ENCODE assay signal across 8 mouse cellular contexts in the genomic region with DNA sequence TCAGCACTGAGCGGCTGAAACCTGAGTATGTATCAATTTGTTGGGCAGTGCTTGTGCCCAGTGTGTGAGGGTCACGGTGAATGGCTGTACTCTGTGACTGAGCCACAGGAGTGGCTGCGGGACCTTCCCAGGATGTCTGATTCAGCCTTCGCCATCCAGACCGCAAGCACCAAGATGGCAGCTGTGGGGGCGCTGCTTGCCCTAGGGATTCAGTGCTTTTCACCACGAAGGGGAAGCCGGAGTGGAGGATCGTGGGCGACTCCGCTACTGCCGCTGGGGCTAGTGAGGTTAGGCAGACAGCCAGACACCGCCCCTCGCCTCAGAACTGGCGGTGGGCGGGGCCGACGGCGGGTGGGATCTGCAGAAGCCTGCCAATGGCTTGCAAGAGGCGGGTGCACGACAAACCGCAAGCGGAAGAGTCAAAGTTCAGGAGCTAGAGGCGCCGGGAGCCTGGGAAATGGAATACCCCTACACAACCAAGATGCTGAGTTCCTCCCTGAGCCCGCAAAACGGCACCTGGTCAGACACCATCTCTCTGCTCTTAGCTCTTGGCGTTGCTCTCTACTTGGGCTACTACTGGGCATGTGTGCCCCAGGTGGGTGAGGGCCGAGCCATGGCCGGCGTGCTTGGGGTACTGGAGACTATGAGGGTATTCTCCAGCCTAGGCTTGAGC. TPM values are rescaled to one million over a fixed set of nuclear protein-coding genes. Genes with fewer than 3 reads are reported as not detected.
DNase-seq lines count a peak whose midpoint lies in the region; ATAC-seq and TF ChIP-seq lines count a peak whose summit lies in the region.

No protein-coding gene starts in this region.

- H3K4me3 ChIP-seq in erythroblast, embryonic 14.5 days (replicated peaks) = peak overlapping the region; percentile 82
- peak overlapping the region; percentile 55 for H3K4me3 ChIP-seq in heart, embryonic 12.5 days
- peak overlapping the region; percentile 70 for H3K4me3 ChIP-seq in kidney, embryonic 16.5 days (ENCODE audit: low read length)
- H3K4me3 ChIP-seq in liver, adult 2 months (ENCODE audit: insufficient read depth, low read depth, low read length) = peak overlapping the region; percentile 77

- H3K4me2 ChIP-seq in heart, embryonic 12.5 days = peak overlapping the region; percentile 74
- H3K4me2 ChIP-seq in kidney, embryonic 16.5 days (replicated peaks; ENCODE audit: low read depth, low read length) = peak overlapping the region; percentile 92

- peak overlapping the region; percentile 34; the same call in 1 of the 2 replicates for H3K27ac ChIP-seq in heart, embryonic 12.5 days (ENCODE audit: poor library complexity, severe bottlenecking)
- H3K27ac ChIP-seq in kidney, embryonic 16.5 days (ENCODE audit: low read length) = peak overlapping the region; percentile 88
- H3K27ac ChIP-seq in liver, adult 2 months (replicated peaks; ENCODE audit: insufficient read depth, low read depth, low read length) = peak overlapping the region; percentile 75

- TF ChIP-seq POLR2A in liver, adult 2 months (IDR thresholded peaks at IDR 0.05; ENCODE audit: extremely low read depth, insufficient read depth, low read length) = peak; percentile 70

- H3K27me3 ChIP-seq in erythroblast, embryonic 14.5 days (ENCODE audit: control insufficient read depth) = peaks cover 33% of the 10 kb centered on the region
- peaks cover 9% of the 10 kb centered on the region; the same call in 1 of the 2 replicates for H3K27me3 ChIP-seq in heart, embryonic 12.5 days (replicated peaks)
- no peaks in the 10 kb centered on the region for H3K27me3 ChIP-seq in kidney, embryonic 16.5 days (ENCODE audit: insufficient read depth, low read length)
- no peaks in the 10 kb centered on the region for H3K27me3 ChIP-seq in liver, adult 2 months (ENCODE audit: control insufficient read depth, insufficient read depth, low read length)

- peak; percentile 92 for ATAC-seq in heart, embryonic 12.5 days (ENCODE audit: insufficient number of reproducible peaks, low FRiP score)
- peak; percentile 91 for ATAC-seq in kidney, embryonic 16.5 days (ENCODE audit: low FRiP score, low TSS enrichment)
- ATAC-seq in monocyte, adult 5-6 weeks (replicated peaks; ENCODE audit: insufficient number of reproducible peaks, low FRiP score, low TSS enrichment, poor library complexity, severe bottlenecking) = peak; percentile 84

- peaks cover 29% of the 10 kb centered on the region for H3K4me1 ChIP-seq in erythroblast, embryonic 14.5 days (ENCODE audit: control insufficient read depth)
- H3K4me1 ChIP-seq in heart, embryonic 12.5 days (replicated peaks) = peaks cover 14% of the 10 kb centered on the region
- peaks cover 28% of the 10 kb centered on the region for H3K4me1 ChIP-seq in kidney, embryonic 16.5 days (ENCODE audit: insufficient read depth, low read length)
- peaks cover 23% of the 10 kb centered on the region for H3K4me1 ChIP-seq in liver, adult 2 months (ENCODE audit: control insufficient read depth, insufficient read depth, low read length)

- no peak for TF ChIP-seq CTCF in liver, adult 2 months (IDR thresholded peaks at IDR 0.05; ENCODE audit: low read depth, low read length)

- WGBS in heart, embryonic 12.5 days = under 1% methylated on average over 31 of the region's 31 CpGs
- WGBS in kidney, embryonic 16.5 days = under 1% methylated on average over 31 of the region's 31 CpGs
- WGBS in liver, adult 2 months = under 1% methylated on average over 31 of the region's 31 CpGs

- no peaks in the 10 kb centered on the region; the same call in 1 of the 2 replicates for H3K79me2 ChIP-seq in liver, adult 2 months (ENCODE audit: control insufficient read depth, insufficient read depth, low read length)

- DNase-seq in CD4-positive, CD25-positive, alpha-beta regulatory T cell, adult 2 months (ENCODE audit: low read depth, low spot score) = peak; percentile 94
- DNase-seq in brain, embryonic 18.5 days (ENCODE audit: low read depth, low spot score) = peak; percentile 68
- DNase-seq in liver, adult 2 months (ENCODE audit: extremely low read depth, low read depth, low spot score) = peak; percentile 84
- DNase-seq in spleen, postnatal 4 days (ENCODE audit: low spot score in 2 of 2) = peak; percentile 89 to 92

- peak overlapping the region; percentile 74 for H3K9ac ChIP-seq in heart, embryonic 12.5 days
- H3K9ac ChIP-seq in kidney, embryonic 16.5 days (replicated peaks; ENCODE audit: low read length) = peak overlapping the region; percentile 77
- H3K9ac ChIP-seq in liver, adult 2 months (ENCODE audit: low read depth, low read length) = peak overlapping the region; percentile 80

- H3K9me3 ChIP-seq in erythroblast, embryonic 14.5 days (ENCODE audit: control insufficient read depth, low read length) = no peaks in the 10 kb centered on the region
- H3K9me3 ChIP-seq in heart, embryonic 12.5 days (replicated peaks) = no peaks in the 10 kb centered on the region
- no peaks in the 10 kb centered on the region for H3K9me3 ChIP-seq in kidney, embryonic 16.5 days (ENCODE audit: low read length)

- H3K36me3 ChIP-seq in erythroblast, embryonic 14.5 days (ENCODE audit: control insufficient read depth) = peaks cover 32% of the 10 kb centered on the region
- H3K36me3 ChIP-seq in heart, embryonic 12.5 days = peaks cover 32% of the 10 kb centered on the region
- H3K36me3 ChIP-seq in kidney, embryonic 16.5 days (ENCODE audit: insufficient read depth, low read length) = peaks cover 30% of the 10 kb centered on the region
- peaks cover 14% of the 10 kb centered on the region for H3K36me3 ChIP-seq in liver, adult 2 months (ENCODE audit: control insufficient read depth, insufficient read depth, low read length)

RNA-seq across cellular contexts. Expression of gene Cgref1, which starts 4.4 kb away (rescaled TPM):
- not detected in 2 replicates for polyA plus RNA-seq in erythroblast, embryonic 14.5 days (2012)
- polyA plus RNA-seq in heart, embryonic 12.5 days (2016; fragmentation: Nextera tagmentation; extraction: Ambion mirVana) = 4.9 and 5.2 TPM in 2 replicates
- 17.9 and 20.3 TPM in 2 replicates for polyA plus RNA-seq in kidney, embryonic 16.5 days (2015; fragmentation: Nextera tagmentation; extraction: Ambion mirVana)
- total RNA-seq in liver, adult 2 months (2014; rRNA removed) = 0.60 and 0.74 TPM in 2 replicates
- polyA plus RNA-seq in liver, adult 2 months (2012; rRNA removed) = 0.28 and 0.34 TPM in 2 replicates
- total RNA-seq in monocyte, adult 5-6 weeks (2017) = not detected in 3 replicates

RNA-seq across cellular contexts. Expression of gene Preb, which starts 10.4 kb away (rescaled TPM):
- 4.6 and 5.1 TPM in 2 replicates for polyA plus RNA-seq in erythroblast, embryonic 14.5 days (2012)
- polyA plus RNA-seq in heart, embryonic 12.5 days (2016; fragmentation: Nextera tagmentation; extraction: Ambion mirVana) = 86.0 and 89.0 TPM in 2 replicates
- polyA plus RNA-seq in kidney, embryonic 16.5 days (2015; fragmentation: Nextera tagmentation; extraction: Ambion mirVana) = 172 TPM in 2 replicates
- total RNA-seq in liver, adult 2 months (2014; rRNA removed) = 62.0 and 91.0 TPM in 2 replicates
- 279 and 433 TPM in 2 replicates for polyA plus RNA-seq in liver, adult 2 months (2012; rRNA removed)
- 117 to 146 TPM (median 144 TPM) in 3 replicates for total RNA-seq in monocyte, adult 5-6 weeks (2017)

RNA-seq across cellular contexts. Expression of gene Tcf23, which starts 18.7 kb away (rescaled TPM):
- not detected in 2 replicates for polyA plus RNA-seq in erythroblast, embryonic 14.5 days (2012)
- 0.18 and 0.22 TPM in 2 replicates for polyA plus RNA-seq in heart, embryonic 12.5 days (2016; fragmentation: Nextera tagmentation; extraction: Ambion mirVana)
- 1.9 and 2.2 TPM in 2 replicates for polyA plus RNA-seq in kidney, embryonic 16.5 days (2015; fragmentation: Nextera tagmentation; extraction: Ambion mirVana)
- under 0.01 and 0.07 TPM in 2 replicates for total RNA-seq in liver, adult 2 months (2014; rRNA removed)
- polyA plus RNA-seq in liver, adult 2 months (2012; rRNA removed) = 0.06 TPM in 1 of 2 replicates, not detected in the other
- total RNA-seq in monocyte, adult 5-6 weeks (2017) = 0.10 TPM in 1 of 3 replicates, not detected in the others

RNA-seq across cellular contexts. Expression of gene Khk, which starts 28.6 kb away (rescaled TPM):
- 1.8 and 2.6 TPM in 2 replicates for polyA plus RNA-seq in erythroblast, embryonic 14.5 days (2012)
- 6.5 and 8.1 TPM in 2 replicates for polyA plus RNA-seq in heart, embryonic 12.5 days (2016; fragmentation: Nextera tagmentation; extraction: Ambion mirVana)
- polyA plus RNA-seq in kidney, embryonic 16.5 days (2015; fragmentation: Nextera tagmentation; extraction: Ambion mirVana) = 38.8 and 41.4 TPM in 2 replicates
- total RNA-seq in liver, adult 2 months (2014; rRNA removed) = 288 and 405 TPM in 2 replicates
- polyA plus RNA-seq in liver, adult 2 months (2012; rRNA removed) = 650 and 735 TPM in 2 replicates
- total RNA-seq in monocyte, adult 5-6 weeks (2017) = 26.4 to 32.2 TPM (median 29.8 TPM) in 3 replicates

RNA-seq across cellular contexts. Expression of gene Emilin1, which starts 36.6 kb away (rescaled TPM):
- polyA plus RNA-seq in erythroblast, embryonic 14.5 days (2012) = 0.50 and 0.81 TPM in 2 replicates
- 179 and 187 TPM in 2 replicates for polyA plus RNA-seq in heart, embryonic 12.5 days (2016; fragmentation: Nextera tagmentation; extraction: Ambion mirVana)
- 335 and 366 TPM in 2 replicates for polyA plus RNA-seq in kidney, embryonic 16.5 days (2015; fragmentation: Nextera tagmentation; extraction: Ambion mirVana)
- 17.6 and 17.8 TPM in 2 replicates for total RNA-seq in liver, adult 2 months (2014; rRNA removed)
- polyA plus RNA-seq in liver, adult 2 months (2012; rRNA removed) = 27.8 and 31.5 TPM in 2 replicates
- 15.1 to 25.3 TPM (median 22.0 TPM) in 3 replicates for total RNA-seq in monocyte, adult 5-6 weeks (2017)

Comparison
In these comparisons a context has a peak if more than half of its experiments do, and no peak if none do; other contexts are left out.
1. Peak in every context shown above with its lines: DNase-seq, ATAC-seq, H3K4me3 ChIP-seq and H3K27ac ChIP-seq.
2. H3K27ac ChIP-seq: peak in every context shown above with its lines; median percentile 88 in kidney, embryonic 16.5 days; 75 in liver, adult 2 months; 34 in heart, embryonic 12.5 days.
3. RNA of gene Preb, which starts 10.4 kb away (polyA plus RNA-seq): 279 to 433 TPM in liver, adult 2 months, 172 TPM in kidney, embryonic 16.5 days and 86.0 to 89.0 TPM in heart, embryonic 12.5 days; 4.6 to 5.1 TPM in erythroblast, embryonic 14.5 days; every median in the first group is over 10 times any median in the second.